Mouse (Mus musculus): Measurements from ENCODE around the gene Evpl. TPM values are rescaled to one million over a fixed set of nuclear protein-coding genes. Genes with fewer than 3 reads are reported as not detected.

The Evpl gene
- polyA plus RNA-seq, 1 experiment: 0.01 TPM

- H3K9me3 ChIP-seq (ENCODE audit: control insufficient read depth, low read length): peaks cover 3% of the 10 kb centered on the region; the same call in 1 of the 2 replicates
- no peak overlapping the region for H3K4me3 ChIP-seq (replicated peaks)
- H3K36me3 ChIP-seq (ENCODE audit: control insufficient read depth): peaks cover 26% of the 10 kb centered on the region
- H3K4me1 ChIP-seq (ENCODE audit: control insufficient read depth): peaks cover 6% of the 10 kb centered on the region
- TF ChIP-seq TAL1 (IDR thresholded peaks at IDR 0.05; ENCODE audit: low read length) (no peak), GATA1 (IDR thresholded peaks at IDR 0.05; ENCODE audit: low read length) (no peak)
- no peaks in the 10 kb centered on the region for H3K27me3 ChIP-seq (ENCODE audit: control insufficient read depth)
Observed at GRCm38 (mm10) chr11:116209257-116209656, 28.6 kb downstream of the Evpl start.

GRCm38 (mm10) chr11:116208660-116209059, 29.2 kb downstream of the Evpl start:
- Histone ChIP-seq H3K36me3 (ENCODE audit: control insufficient read depth) (peaks cover 28% of the 10 kb centered on the region), H3K4me1 (ENCODE audit: control insufficient read depth) (peaks cover 6% of the 10 kb centered on the region), H3K9me3 (ENCODE audit: control insufficient read depth, low read length) (peaks cover 3% of the 10 kb centered on the region; the same call in 1 of the 2 replicates), H3K4me3 (replicated peaks) (no peak overlapping the region), H3K27me3 (ENCODE audit: control insufficient read depth) (no peaks in the 10 kb centered on the region)
- TF ChIP-seq GATA1 (IDR thresholded peaks at IDR 0.05; ENCODE audit: low read length): no peak
- TF ChIP-seq TAL1 (IDR thresholded peaks at IDR 0.05; ENCODE audit: low read length): no peak

- Histone ChIP-seq H3K27me3 (ENCODE audit: control insufficient read depth) (no peaks in the 10 kb centered on the region), H3K4me3 (replicated peaks) (no peak overlapping the region), H3K36me3 (ENCODE audit: control insufficient read depth) (peaks cover 28% of the 10 kb centered on the region), H3K9me3 (ENCODE audit: control insufficient read depth, low read length) (peaks cover 3% of the 10 kb centered on the region; the same call in 1 of the 2 replicates), H3K4me1 (ENCODE audit: control insufficient read depth) (peaks cover 7% of the 10 kb centered on the region)
- TF ChIP-seq TAL1 (IDR thresholded peaks at IDR 0.05; ENCODE audit: low read length) (no peak), GATA1 (IDR thresholded peaks at IDR 0.05; ENCODE audit: low read length) (no peak)
Observed at GRCm38 (mm10) chr11:116206678-116207077, 31.2 kb downstream of the Evpl start.

- Histone ChIP-seq H3K27me3 (ENCODE audit: control insufficient read depth) (no peaks in the 10 kb centered on the region), H3K9me3 (ENCODE audit: control insufficient read depth, low read length) (peaks cover 3% of the 10 kb centered on the region; the same call in 1 of the 2 replicates), H3K4me1 (ENCODE audit: control insufficient read depth) (peaks cover 22% of the 10 kb centered on the region), H3K36me3 (ENCODE audit: control insufficient read depth) (peaks cover 28% of the 10 kb centered on the region), H3K4me3 (replicated peaks) (no peak overlapping the region)
- TF ChIP-seq GATA1 (IDR thresholded peaks at IDR 0.05; ENCODE audit: low read length) (no peak), TAL1 (IDR thresholded peaks at IDR 0.05; ENCODE audit: low read length) (no peak)
Observed at GRCm38 (mm10) chr11:116203150-116203549, 34.7 kb downstream of the Evpl start.

GRCm38 (mm10) chr11:116201151-116201550, 36.7 kb downstream of the Evpl start:
- H3K9me3 ChIP-seq (ENCODE audit: control insufficient read depth, low read length): no peaks in the 10 kb centered on the region
- H3K4me3 ChIP-seq (replicated peaks): no peak overlapping the region
- peaks cover 31% of the 10 kb centered on the region for H3K4me1 ChIP-seq (ENCODE audit: control insufficient read depth)
- no peak for TF ChIP-seq GATA1 (IDR thresholded peaks at IDR 0.05; ENCODE audit: low read length)
- TF ChIP-seq TAL1 (IDR thresholded peaks at IDR 0.05; ENCODE audit: low read length): no peak
- no peaks in the 10 kb centered on the region for H3K27me3 ChIP-seq (ENCODE audit: control insufficient read depth)
- H3K36me3 ChIP-seq (ENCODE audit: control insufficient read depth): peaks cover 18% of the 10 kb centered on the region

- peak within 1 kb of the TSS; percentile 73 for H3K4me3 ChIP-seq (replicated peaks)
- TF ChIP-seq GATA1 (IDR thresholded peaks at IDR 0.05; ENCODE audit: low read length) (no peak), TAL1 (IDR thresholded peaks at IDR 0.05; ENCODE audit: low read length) (no peak)
- H3K36me3 ChIP-seq (ENCODE audit: control insufficient read depth): peaks cover 7% of the 10 kb centered on the region
- no peaks in the 10 kb centered on the region for H3K27me3 ChIP-seq (ENCODE audit: control insufficient read depth)
- H3K9me3 ChIP-seq (ENCODE audit: control insufficient read depth, low read length): no peaks in the 10 kb centered on the region
- H3K4me1 ChIP-seq (ENCODE audit: control insufficient read depth): peaks cover 44% of the 10 kb centered on the region
Observed at GRCm38 (mm10) chr11:116198639-116199531, 39.0 kb downstream of the Evpl start, which contains the start of the genes Ten1 and Acox1. Gene Ten1, plus strand, starts transcription at chr11:116198855. Gene Acox1, minus strand, starts transcription at chr11:116199045.

GRCm38 (mm10) chr11:116198132-116198531, 39.7 kb downstream of the Evpl start:
- H3K4me1 ChIP-seq (ENCODE audit: control insufficient read depth): peaks cover 44% of the 10 kb centered on the region
- peaks cover 5% of the 10 kb centered on the region for H3K36me3 ChIP-seq (ENCODE audit: control insufficient read depth)

GRCm38 (mm10) chr11:116197584-116197906, 40.3 kb downstream of the Evpl start:
- H3K27me3 ChIP-seq (ENCODE audit: control insufficient read depth): no peaks in the 10 kb centered on the region
- H3K36me3 ChIP-seq (ENCODE audit: control insufficient read depth): peaks cover 5% of the 10 kb centered on the region
- TF ChIP-seq TAL1 (IDR thresholded peaks at IDR 0.05; ENCODE audit: low read length): no peak
- no peak for TF ChIP-seq GATA1 (IDR thresholded peaks at IDR 0.05; ENCODE audit: low read length)
- peaks cover 44% of the 10 kb centered on the region for H3K4me1 ChIP-seq (ENCODE audit: control insufficient read depth)
- no peaks in the 10 kb centered on the region for H3K9me3 ChIP-seq (ENCODE audit: control insufficient read depth, low read length)
- H3K4me3 ChIP-seq (replicated peaks): peak overlapping the region; percentile 73

More at GRCm38 (mm10) chr11:116198132-116198531, 39.7 kb downstream of the Evpl start:
- TF ChIP-seq TAL1 (IDR thresholded peaks at IDR 0.05; ENCODE audit: low read length) (no peak), GATA1 (IDR thresholded peaks at IDR 0.05; ENCODE audit: low read length) (peak; percentile 39; the same call in 1 of the 2 replicates)
- H3K27me3 ChIP-seq (ENCODE audit: control insufficient read depth): no peaks in the 10 kb centered on the region
- peak overlapping the region; percentile 73 for H3K4me3 ChIP-seq (replicated peaks)
- no peaks in the 10 kb centered on the region for H3K9me3 ChIP-seq (ENCODE audit: control insufficient read depth, low read length)

GRCm38 (mm10) chr11:116196866-116197583, 40.9 kb downstream of the Evpl start:
- Histone ChIP-seq H3K27me3 (ENCODE audit: control insufficient read depth) (no peaks in the 10 kb centered on the region), H3K4me3 (replicated peaks) (peak overlapping the region; percentile 73), H3K36me3 (ENCODE audit: control insufficient read depth) (peaks cover 5% of the 10 kb centered on the region), H3K9me3 (ENCODE audit: control insufficient read depth, low read length) (no peaks in the 10 kb centered on the region), H3K4me1 (ENCODE audit: control insufficient read depth) (peaks cover 45% of the 10 kb centered on the region)
- TF ChIP-seq TAL1 (IDR thresholded peaks at IDR 0.05; ENCODE audit: low read length) (no peak), GATA1 (IDR thresholded peaks at IDR 0.05; ENCODE audit: low read length) (no peak)
